ENCODE assay signal across 7 mouse cellular contexts in genomic region chr2:102166550-102167325, GRCm38 (mm10). TPM values are rescaled to one million over a fixed set of nuclear protein-coding genes. Genes with fewer than 3 reads are reported as not detected.
A peak's percentile ranks its signal among the peaks of the same experiment; 100 is the strongest.
DNase-seq lines count a peak whose midpoint lies in the region; ATAC-seq lines count a peak whose summit lies in the region.

No protein-coding gene starts in this region.

- H3K4me3 ChIP-seq in heart, embryonic 10.5 days = 0 out of 2 replicates have a peak overlapping the region, but pooled peaks have one; percentile 8
- H3K4me3 ChIP-seq in kidney, embryonic 15.5 days (replicated peaks) = no peak overlapping the region

- WGBS in heart, embryonic 10.5 days = 24% methylated on average over 15 of the region's 15 CpGs
- WGBS in kidney, embryonic 15.5 days = 30% methylated on average over 15 of the region's 15 CpGs

- H3K27me3 ChIP-seq in heart, embryonic 10.5 days (ENCODE audit: insufficient read depth, poor library complexity, severe bottlenecking) = no peaks in the 10 kb centered on the region
- no peaks in the 10 kb centered on the region for H3K27me3 ChIP-seq in kidney, embryonic 15.5 days

- no peak overlapping the region for H3K9ac ChIP-seq in kidney, embryonic 15.5 days

- H3K4me2 ChIP-seq in kidney, embryonic 15.5 days = peak overlapping the region; percentile 3

- no peaks in the 10 kb centered on the region for H3K36me3 ChIP-seq in heart, embryonic 10.5 days
- no peaks in the 10 kb centered on the region for H3K36me3 ChIP-seq in kidney, embryonic 15.5 days

- peak; percentile 83 for DNase-seq in MN1 (ENCODE audit: low spot score)
- DNase-seq in adrenal gland, adult 8-10 months = peak; percentile 39
- no peak for DNase-seq in heart, embryonic 10.5 days (ENCODE audit: low spot score)
- DNase-seq in right cerebral cortex, adult 2 months (ENCODE audit: low spot score in 2 of 2) = no peak
- DNase-seq in cerebellum, adult 11 months = no peak

- peak overlapping the region; percentile 56; the same call in 1 of the 2 replicates for H3K27ac ChIP-seq in heart, embryonic 10.5 days
- peak overlapping the region; percentile 24; the same call in 1 of the 2 replicates for H3K27ac ChIP-seq in kidney, embryonic 15.5 days

- no peaks in the 10 kb centered on the region for H3K9me3 ChIP-seq in heart, embryonic 10.5 days
- no peaks in the 10 kb centered on the region for H3K9me3 ChIP-seq in kidney, embryonic 15.5 days (replicated peaks)

- peak; percentile 71 for ATAC-seq in kidney, embryonic 15.5 days (replicated peaks; ENCODE audit: low FRiP score)
- ATAC-seq in monocyte, adult 5-6 weeks (replicated peaks; ENCODE audit: insufficient number of reproducible peaks, low FRiP score, low TSS enrichment, poor library complexity, severe bottlenecking) = peak; percentile 57

- peaks cover 23% of the 10 kb centered on the region for H3K4me1 ChIP-seq in heart, embryonic 10.5 days
- H3K4me1 ChIP-seq in kidney, embryonic 15.5 days = peaks cover 28% of the 10 kb centered on the region

RNA-seq across cellular contexts. Expression of gene Ldlrad3, which starts 19.4 kb away (rescaled TPM):
- 1 to 10 TPM; 6.3 to 7.4 (median 7.0) TPM for total RNA-seq in adrenal gland, adult 8-10 months (2022)
- polyA plus RNA-seq in heart, embryonic 10.5 days (2016; fragmentation: Nextera tagmentation; extraction: Ambion mirVana) = 24.6 and 27.5 TPM in 2 replicates
- 38.0 and 40.4 TPM in 2 replicates for polyA plus RNA-seq in kidney, embryonic 15.5 days (2015; fragmentation: Nextera tagmentation; extraction: Ambion mirVana)
- total RNA-seq in monocyte, adult 5-6 weeks (2017) = 99.1 to 119 TPM (median 107 TPM) in 3 replicates

Comparison
In these comparisons a context has a peak if more than half of its experiments do, and no peak if none do; other contexts are left out.
1. DNase-seq: peak in MN1 (single experiment) and adrenal gland, adult 8-10 months (single experiment); none in heart, embryonic 10.5 days (single experiment), right cerebral cortex, adult 2 months (0 of 2) and cerebellum, adult 11 months (single experiment).
2. RNA of gene Ldlrad3, which starts 19.4 kb away (total RNA-seq): 99.1 to 119 TPM in monocyte, adult 5-6 weeks; 6.3 to 7.4 TPM in adrenal gland, adult 8-10 months; every median in the first group is over 10 times any median in the second.